Mouse (Mus musculus): ENCODE results near the gene Cfap58. TPM values are rescaled to one million over a fixed set of nuclear protein-coding genes. Genes with fewer than 3 reads are reported as not detected.

Cfap58 gene
- polyA plus RNA-seq, 1 experiment from 2014 or later = not detected

DNA sequence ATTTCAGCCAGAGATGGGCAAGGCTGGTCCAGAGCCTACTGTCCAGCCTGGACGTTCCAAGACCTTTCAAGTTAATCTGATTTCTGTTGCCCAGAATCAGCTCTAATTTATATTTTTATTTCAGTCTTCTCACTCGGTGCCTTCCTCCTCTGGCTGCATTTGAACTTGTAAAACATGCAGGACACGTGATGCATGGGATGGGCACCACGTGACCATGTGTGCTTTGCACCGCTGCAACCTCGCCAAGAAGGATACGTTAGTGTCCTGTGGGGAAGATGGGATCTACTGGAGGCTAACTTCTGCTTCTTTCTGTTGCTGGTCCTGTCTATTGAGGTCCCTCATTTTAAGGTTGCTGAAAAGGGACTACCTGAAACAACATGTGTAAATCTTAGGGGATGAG lies 109.8 kb downstream of the Cfap58 start:
- Histone ChIP-seq H3K9ac (ENCODE audit: low read depth, low read length) (no peak overlapping the region), H3K9me3 (ENCODE audit: control insufficient read depth, low read length) (no peaks in the 10 kb centered on the region), H3K4me1 (ENCODE audit: control insufficient read depth, insufficient read depth, low read length) (0 out of 2 replicates have a peak, but pooled peaks cover 4% of the 10 kb centered on the region), H3K27ac (ENCODE audit: low read depth, low read length) (no peak overlapping the region), H3K36me3 (ENCODE audit: control insufficient read depth, insufficient read depth, low read length) (no peaks in the 10 kb centered on the region), H3K4me3 (ENCODE audit: low read length) (no peak overlapping the region), H3K4me2 (replicated peaks; ENCODE audit: low read depth, low read length) (no peak overlapping the region), H3K27me3 (ENCODE audit: control insufficient read depth, insufficient read depth, low read length) (no peaks in the 10 kb centered on the region)
- 78% methylated on average over 7 of the region's 7 CpGs for WGBS
- no peak for ATAC-seq (ENCODE audit: low FRiP score, low TSS enrichment)

DNA sequence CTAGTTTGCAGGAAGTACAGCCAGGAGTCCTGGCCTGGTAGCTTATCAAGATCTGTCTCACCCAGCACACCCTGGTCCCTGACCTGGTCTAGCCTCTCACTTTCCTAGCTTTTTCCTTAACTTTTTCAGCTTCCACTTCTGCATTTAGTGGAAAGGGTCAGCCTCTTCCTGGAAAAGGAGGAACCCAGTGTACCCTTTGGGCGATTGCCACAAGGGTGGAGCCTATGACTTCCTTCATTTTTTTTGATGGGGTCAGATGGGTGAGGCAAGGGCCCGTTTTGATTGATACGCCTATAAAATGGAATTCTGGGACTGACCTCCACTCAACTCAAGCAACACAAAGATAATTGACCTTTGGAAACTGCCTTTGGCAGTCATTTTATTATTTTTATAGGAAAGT lies 111.9 kb downstream of the Cfap58 start:
- Histone ChIP-seq H3K4me3 (ENCODE audit: low read length) (no peak overlapping the region), H3K4me2 (replicated peaks; ENCODE audit: low read depth, low read length) (no peak overlapping the region), H3K27ac (ENCODE audit: low read depth, low read length) (no peak overlapping the region), H3K9me3 (ENCODE audit: control insufficient read depth, low read length) (no peaks in the 10 kb centered on the region), H3K9ac (ENCODE audit: low read depth, low read length) (no peak overlapping the region), H3K36me3 (ENCODE audit: control insufficient read depth, insufficient read depth, low read length) (no peaks in the 10 kb centered on the region), H3K27me3 (ENCODE audit: control insufficient read depth, insufficient read depth, low read length) (no peaks in the 10 kb centered on the region), H3K4me1 (ENCODE audit: control insufficient read depth, insufficient read depth, low read length) (0 out of 2 replicates have a peak, but pooled peaks cover 4% of the 10 kb centered on the region)
- 38% methylated on average over 3 of the region's 3 CpGs for WGBS
- no peak; the same call in 1 of the 2 replicates for ATAC-seq (ENCODE audit: low FRiP score, low TSS enrichment)

DNA sequence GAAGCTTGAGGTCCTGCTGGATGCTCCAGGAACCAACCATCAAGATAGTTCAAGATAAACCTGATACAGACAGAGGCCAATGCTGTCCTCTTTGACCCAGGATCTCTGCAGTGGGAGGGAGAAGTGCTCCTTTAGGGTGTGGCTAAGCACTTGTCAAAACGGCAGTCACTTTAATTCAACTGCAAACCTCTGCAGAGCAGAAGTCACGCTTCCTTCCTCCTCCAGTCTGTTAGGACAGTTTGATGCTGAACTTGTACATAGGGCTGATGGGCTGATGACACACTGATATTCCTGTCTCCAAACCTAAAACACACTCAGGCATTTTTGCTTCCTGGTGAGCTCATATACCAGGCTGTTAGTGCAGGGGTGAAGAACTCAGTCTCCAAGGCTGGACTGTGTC lies 125.8 kb downstream of the Cfap58 start:
- H3K27ac ChIP-seq (ENCODE audit: low read depth, low read length) = no peak overlapping the region
- peaks cover 4% of the 10 kb centered on the region; the same call in 1 of the 2 replicates for H3K4me1 ChIP-seq (ENCODE audit: control insufficient read depth, insufficient read depth, low read length)
- H3K36me3 ChIP-seq (ENCODE audit: control insufficient read depth, insufficient read depth, low read length) = no peaks in the 10 kb centered on the region
- 28% methylated on average over 2 of the region's 2 CpGs for WGBS
- no peak overlapping the region for H3K9ac ChIP-seq (ENCODE audit: low read depth, low read length)
- no peak for ATAC-seq (ENCODE audit: low FRiP score, low TSS enrichment)
- no peaks in the 10 kb centered on the region for H3K9me3 ChIP-seq (ENCODE audit: control insufficient read depth, low read length)
- H3K4me2 ChIP-seq (replicated peaks; ENCODE audit: low read depth, low read length) = no peak overlapping the region
- 0 out of 2 replicates have a peak, but pooled peaks cover 3% of the 10 kb centered on the region for H3K27me3 ChIP-seq (ENCODE audit: control insufficient read depth, insufficient read depth, low read length)
- H3K4me3 ChIP-seq (ENCODE audit: low read length) = no peak overlapping the region

DNA sequence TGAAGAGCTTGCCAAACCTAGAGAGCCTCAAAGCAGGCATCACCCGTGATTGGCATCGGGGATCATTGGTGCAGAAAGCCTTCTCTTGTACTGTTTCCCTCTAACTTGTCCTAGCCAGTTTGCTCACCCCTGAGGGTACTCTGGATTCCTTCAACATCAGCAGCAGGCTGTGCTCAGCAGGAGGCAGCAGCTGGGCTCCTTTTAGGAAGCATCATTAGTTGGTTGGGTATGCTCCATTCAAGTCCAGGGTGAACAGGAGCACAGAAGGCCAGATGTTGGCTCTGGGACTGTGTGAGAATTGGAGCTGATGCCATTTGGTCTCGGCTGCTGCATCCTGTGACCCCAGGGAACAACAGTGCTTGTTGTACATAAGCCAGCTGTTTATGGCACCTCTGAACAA lies 142.2 kb downstream of the Cfap58 start:
- 57% methylated on average over 3 of the region's 3 CpGs for WGBS
- no peaks in the 10 kb centered on the region for H3K9me3 ChIP-seq (ENCODE audit: control insufficient read depth, low read length)
- H3K36me3 ChIP-seq (ENCODE audit: control insufficient read depth, insufficient read depth, low read length) = no peaks in the 10 kb centered on the region
- no peak overlapping the region for H3K4me3 ChIP-seq (ENCODE audit: low read length)
- no peak overlapping the region for H3K4me2 ChIP-seq (replicated peaks; ENCODE audit: low read depth, low read length)
- no peak overlapping the region for H3K27ac ChIP-seq (ENCODE audit: low read depth, low read length)
- no peaks in the 10 kb centered on the region for H3K4me1 ChIP-seq (ENCODE audit: control insufficient read depth, insufficient read depth, low read length)
- no peak for ATAC-seq (ENCODE audit: low FRiP score, low TSS enrichment)
- H3K27me3 ChIP-seq (ENCODE audit: control insufficient read depth, insufficient read depth, low read length) = no peaks in the 10 kb centered on the region
- no peak overlapping the region for H3K9ac ChIP-seq (ENCODE audit: low read depth, low read length)

DNA sequence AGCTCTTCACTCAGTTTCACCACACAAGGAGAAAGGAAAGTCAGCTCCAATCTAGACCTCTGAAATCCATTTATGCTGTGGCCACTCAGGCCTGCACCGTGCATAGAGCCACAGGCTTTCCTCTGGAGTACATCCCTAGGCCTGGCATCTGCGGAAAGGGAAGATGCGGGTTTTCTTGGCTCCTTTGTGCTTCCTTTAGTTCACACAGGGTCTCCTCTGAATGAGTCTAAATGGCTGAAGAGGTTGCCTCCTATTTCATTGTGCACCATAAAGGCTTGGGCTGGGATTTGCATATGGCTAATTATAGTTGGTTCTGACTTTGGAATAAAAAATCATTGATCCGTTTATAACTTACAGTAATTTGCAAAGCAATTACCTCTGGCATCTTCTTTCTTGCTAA lies 144.0 kb downstream of the Cfap58 start:
- no peak overlapping the region for H3K4me2 ChIP-seq (replicated peaks; ENCODE audit: low read depth, low read length)
- no peaks in the 10 kb centered on the region for H3K36me3 ChIP-seq (ENCODE audit: control insufficient read depth, insufficient read depth, low read length)
- H3K4me3 ChIP-seq (ENCODE audit: low read length) = no peak overlapping the region
- H3K9ac ChIP-seq (ENCODE audit: low read depth, low read length) = no peak overlapping the region
- H3K9me3 ChIP-seq (ENCODE audit: control insufficient read depth, low read length) = no peaks in the 10 kb centered on the region
- WGBS = 90% methylated on average over 4 of the region's 4 CpGs
- H3K4me1 ChIP-seq (ENCODE audit: control insufficient read depth, insufficient read depth, low read length) = no peaks in the 10 kb centered on the region
- no peak overlapping the region for H3K27ac ChIP-seq (ENCODE audit: low read depth, low read length)
- ATAC-seq (ENCODE audit: low FRiP score, low TSS enrichment) = no peak
- no peaks in the 10 kb centered on the region for H3K27me3 ChIP-seq (ENCODE audit: control insufficient read depth, insufficient read depth, low read length)

Small RNAs within 50 kb of the gene (microRNA-seq; reads per million reads assigned to microRNA genes)
- gene Gm22240 = not detected

Other genes with a start within 250 kb of the Cfap58 start
- gene Col17a1, start 245.6 kb upstream of the Cfap58 start, polyA plus RNA-seq (2014; fragmentation: Nextera tagmentation; extraction: Ambion mirVana) = 0.34 and 0.50 TPM in 2 replicates
- gene Sfr1, start 206.0 kb upstream of the Cfap58 start, polyA plus RNA-seq (2014; fragmentation: Nextera tagmentation; extraction: Ambion mirVana) = 268 and 309 TPM in 2 replicates
- gene Gsto1, start 82.7 kb upstream of the Cfap58 start, polyA plus RNA-seq (2014; fragmentation: Nextera tagmentation; extraction: Ambion mirVana) = 117 and 131 TPM in 2 replicates
- gene Gsto2, start 72.1 kb upstream of the Cfap58 start, polyA plus RNA-seq (2014; fragmentation: Nextera tagmentation; extraction: Ambion mirVana) = 1.8 and 2.1 TPM in 2 replicates
- gene Cfap43, start 18.4 kb upstream of the Cfap58 start, polyA plus RNA-seq (2014; fragmentation: Nextera tagmentation; extraction: Ambion mirVana) = 0.03 and 0.14 TPM in 2 replicates
- 8.3 and 14.6 TPM in 2 replicates for gene Itprip, start 18.4 kb upstream of the Cfap58 start, polyA plus RNA-seq (2014; fragmentation: Nextera tagmentation; extraction: Ambion mirVana)